Mouse (Mus musculus) central nervous system, embryonic 18 days (tissue): ENCODE measurements around the gene 1810065E05Rik. TPM values are rescaled to one million over a fixed set of nuclear protein-coding genes. Genes with fewer than 3 reads are reported as not detected.

Experiments
- polyA plus RNA-seq: library from polyadenylated mRNA; depleted of rRNA; stranded (reverse); fragments of >200 nt; gene quantifications from 2 replicates; pipeline ENCODE4 v1.2.3, GENCODE M21; 2012; rRNA removed

1810065E05Rik gene
- polyA plus RNA-seq = not detected in 2 replicates

DNA sequence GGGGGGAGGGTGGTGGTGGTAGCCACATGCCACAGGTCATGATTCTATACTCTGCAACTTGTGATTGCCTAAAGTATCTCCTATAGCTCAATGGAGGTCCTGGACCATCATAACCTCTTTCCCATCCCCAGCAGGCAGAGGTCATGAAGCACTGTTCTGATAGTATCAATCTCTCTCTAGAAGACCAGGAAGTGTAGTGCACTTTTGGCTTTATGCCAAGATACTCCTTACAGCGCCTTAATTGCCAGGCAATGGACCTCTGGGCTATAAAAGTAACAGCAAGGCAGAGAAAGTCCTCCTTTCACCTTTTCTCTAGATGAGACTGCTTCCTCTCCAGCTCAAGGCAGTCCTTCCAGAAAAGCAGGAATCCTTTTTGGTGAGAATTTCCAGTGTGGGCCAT is at the start of gene 1810065E05Rik:
TSS of gene 1810065E05Rik (plus strand) at position 297 of the 400 bp plus-strand sequence.

DNA sequence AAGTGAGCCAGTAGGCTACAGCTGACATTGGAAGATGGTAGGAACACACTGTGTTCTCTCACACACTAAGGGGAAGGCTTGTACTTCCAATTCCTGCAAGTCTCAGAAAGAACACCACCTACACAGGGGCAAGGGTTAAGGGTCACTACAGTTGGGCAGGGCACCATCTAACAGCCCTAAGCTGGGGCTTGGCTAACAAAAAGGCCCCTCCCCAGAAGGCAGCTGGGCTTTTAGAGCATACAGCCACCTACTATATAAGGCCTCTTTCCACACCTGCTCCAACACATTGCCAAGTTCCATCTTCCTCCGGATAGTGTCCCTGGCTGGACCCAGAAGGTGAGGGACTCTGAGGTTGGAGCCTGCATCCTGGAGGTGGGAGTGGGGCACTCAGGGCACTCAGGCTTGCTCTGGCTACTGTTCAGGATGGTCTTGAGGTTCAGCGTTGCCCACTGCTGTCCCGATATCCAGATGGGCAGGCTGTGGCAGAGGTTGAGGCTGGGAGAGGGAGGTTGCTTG is 42.1 kb upstream of the 1810065E05Rik start, which contains the start of gene Lypd8:
TSS of gene Lypd8 (plus strand) at position 281 of the 516 bp plus-strand sequence.

DNA sequence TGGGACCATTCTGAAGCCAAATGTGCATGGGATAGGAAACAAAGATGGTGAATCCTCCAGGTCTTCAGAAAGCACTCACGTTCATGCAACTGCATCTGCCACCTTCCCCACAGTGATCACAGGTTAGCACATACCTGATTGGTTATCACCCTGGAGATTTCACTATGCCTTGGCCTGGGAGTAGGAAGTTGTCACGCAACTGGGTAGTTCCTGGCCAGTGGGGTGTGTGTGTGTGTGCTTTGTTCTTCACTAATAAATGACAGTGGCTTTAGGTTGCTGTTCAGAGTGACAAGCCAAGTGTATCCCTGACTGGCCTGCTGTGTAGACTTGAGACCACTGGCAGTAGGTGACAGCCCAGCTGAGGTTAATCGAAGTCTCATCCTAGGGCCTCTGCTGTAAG is 11.3 kb downstream of the 1810065E05Rik start, which contains the start of gene Gm12253:
TSS of gene Gm12253 (plus strand) at position 301 of the 400 bp plus-strand sequence.

DNA sequence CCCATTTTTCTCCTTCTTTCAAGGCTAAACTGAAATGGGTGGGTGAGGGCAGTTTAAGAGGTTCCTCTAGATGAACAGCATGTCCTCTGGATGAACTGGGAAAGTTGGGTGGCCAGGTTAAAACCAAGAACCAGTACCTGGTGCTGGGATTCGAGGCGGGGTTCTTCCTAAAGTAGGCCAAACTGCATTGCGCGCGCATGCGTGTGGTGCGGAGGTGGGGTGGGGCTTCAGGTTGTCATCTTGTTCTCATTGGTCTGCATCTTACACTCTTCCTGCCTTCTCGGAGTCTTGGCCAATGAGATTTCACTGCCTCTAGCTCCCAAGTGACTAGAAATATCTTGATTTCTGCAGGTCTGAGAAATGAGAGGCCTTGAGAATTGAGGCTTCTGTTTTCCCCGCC is 31.8 kb downstream of the 1810065E05Rik start, which contains the start of gene Lypd9:
TSS of gene Lypd9 (minus strand) at position 165 of the 400 bp plus-strand sequence.

DNA sequence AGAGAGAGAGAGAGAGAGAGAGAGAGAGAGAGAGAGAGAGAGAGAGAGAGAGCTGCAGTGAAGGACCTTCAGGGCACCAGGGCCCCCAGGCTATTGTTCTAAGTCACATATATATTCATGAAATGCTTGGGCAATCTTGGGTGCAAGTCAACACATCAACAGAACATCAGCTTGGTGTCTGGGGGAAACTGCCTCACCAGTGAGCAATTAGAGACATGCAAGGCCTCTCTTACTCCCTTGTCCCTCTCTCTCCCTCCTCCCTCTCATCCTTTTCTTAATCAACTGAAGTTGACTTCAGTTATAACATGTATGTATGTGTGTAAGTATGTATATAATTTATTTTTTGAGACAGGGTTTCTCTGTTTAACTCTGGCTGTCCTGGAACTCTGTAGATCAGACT is 41.3 kb downstream of the 1810065E05Rik start, which contains the start of gene Olfr30:
TSS of gene Olfr30 (minus strand) at position 101 of the 400 bp plus-strand sequence.

Other genes with a start within 250 kb of the 1810065E05Rik start
- 67.6 and 75.1 TPM in 2 replicates for gene Mrpl22, start 249.4 kb upstream of the 1810065E05Rik start, polyA plus RNA-seq
- gene Igtp, start 221.6 kb upstream of the 1810065E05Rik start, polyA plus RNA-seq = 2.1 and 2.8 TPM in 2 replicates
- gene Irgm2, start 221.5 kb upstream of the 1810065E05Rik start, polyA plus RNA-seq = 1.6 and 2.5 TPM in 2 replicates
- gene 4930438A08Rik, start 146.3 kb upstream of the 1810065E05Rik start, polyA plus RNA-seq = 0.04 and 0.08 TPM in 2 replicates
- gene Zfp692, start 114.0 kb upstream of the 1810065E05Rik start, polyA plus RNA-seq = 67.7 and 68.3 TPM in 2 replicates
- 41.2 and 41.8 TPM in 2 replicates for gene Zfp672, start 90.8 kb upstream of the 1810065E05Rik start, polyA plus RNA-seq
- 40.1 and 41.6 TPM in 2 replicates for gene Sh3bp5l, start 90.4 kb upstream of the 1810065E05Rik start, polyA plus RNA-seq
- 0.08 and 0.17 TPM in 2 replicates for gene Lypd8, start 42.1 kb upstream of the 1810065E05Rik start, polyA plus RNA-seq
- gene Gm12253, start 11.4 kb downstream of the 1810065E05Rik start, polyA plus RNA-seq = not detected in 2 replicates
- not detected in 2 replicates for gene Lypd9, start 31.8 kb downstream of the 1810065E05Rik start, polyA plus RNA-seq
- gene Olfr30, start 41.2 kb downstream of the 1810065E05Rik start, polyA plus RNA-seq = not detected in 2 replicates
- gene Olfr332, start 71.4 kb downstream of the 1810065E05Rik start, polyA plus RNA-seq = 0.03 TPM in 1 of 2 replicates, not detected in the other
- not detected in 2 replicates for gene Olfr331, start 81.5 kb downstream of the 1810065E05Rik start, polyA plus RNA-seq
- 0.03 and 0.06 TPM in 2 replicates for gene Olfr330, start 113.7 kb downstream of the 1810065E05Rik start, polyA plus RNA-seq
- gene Olfr329-ps, start 125.3 kb downstream of the 1810065E05Rik start, polyA plus RNA-seq = not detected in 2 replicates
- gene Olfr328, start 134.5 kb downstream of the 1810065E05Rik start, polyA plus RNA-seq = 0.03 TPM in 1 of 2 replicates, not detected in the other
- not detected in 2 replicates for gene Olfr224, start 149.4 kb downstream of the 1810065E05Rik start, polyA plus RNA-seq
- not detected in 2 replicates for gene Olfr325, start 156.6 kb downstream of the 1810065E05Rik start, polyA plus RNA-seq
- gene Olfr324, start 174.0 kb downstream of the 1810065E05Rik start, polyA plus RNA-seq = 0.12 TPM in 2 replicates
- gene 2210407C18Rik, start 195.0 kb downstream of the 1810065E05Rik start, polyA plus RNA-seq = not detected in 2 replicates
- not detected in 2 replicates for gene Olfr323, start 209.4 kb downstream of the 1810065E05Rik start, polyA plus RNA-seq
- 0.08 and 0.16 TPM in 2 replicates for gene Trim58, start 219.4 kb downstream of the 1810065E05Rik start, polyA plus RNA-seq
- gene Olfr322, start 237.7 kb downstream of the 1810065E05Rik start, polyA plus RNA-seq = not detected in 2 replicates